Mouse (Mus musculus): ENCODE data around the gene Chrna9. TPM values are rescaled to one million over a fixed set of nuclear protein-coding genes. Genes with fewer than 3 reads are reported as not detected.
A peak's percentile ranks its signal among the peaks of the same experiment; 100 is the strongest.

Chrna9 gene
- total RNA-seq, 2 experiments from 2014 or later: not detected

GRCm38 (mm10) chr5:65919904-65920303 lies 14.8 kb upstream of the Chrna9 start:
- DNase-seq: no peak

DNA sequence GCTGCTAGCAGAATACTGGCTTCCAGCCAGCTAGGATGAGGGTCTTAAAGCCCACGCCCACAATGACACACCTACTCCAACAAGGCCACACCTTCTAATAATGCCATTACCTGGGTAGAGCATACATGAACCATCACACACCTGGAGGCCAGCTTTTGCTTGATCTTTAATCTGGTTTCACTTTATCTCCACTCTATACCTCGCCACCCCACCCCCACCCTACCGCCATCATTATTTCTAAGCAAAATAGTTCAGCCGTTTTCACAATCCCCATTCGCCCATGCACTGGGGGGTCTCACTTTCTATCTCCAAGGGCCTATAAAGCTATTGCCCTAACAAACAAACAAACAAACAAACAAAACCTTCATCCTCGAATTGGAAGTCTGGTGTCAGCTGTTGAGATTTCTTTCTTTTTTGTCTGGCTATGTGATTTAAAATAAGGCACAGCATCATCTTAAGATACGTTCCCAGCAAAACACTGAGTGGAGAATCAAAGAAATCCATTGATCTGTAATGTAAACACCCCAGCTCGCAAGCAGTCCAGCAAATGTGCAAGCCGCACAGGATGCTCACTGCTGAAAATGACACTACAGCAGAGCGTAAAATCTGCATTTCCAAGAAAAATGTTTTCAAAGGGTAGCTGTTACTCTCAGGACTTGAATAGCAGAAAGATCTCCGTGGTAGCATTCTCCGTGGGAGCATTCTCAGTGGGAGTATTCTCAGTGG lies 13.9 kb upstream of the Chrna9 start:
- no peak for DNase-seq

DNA sequence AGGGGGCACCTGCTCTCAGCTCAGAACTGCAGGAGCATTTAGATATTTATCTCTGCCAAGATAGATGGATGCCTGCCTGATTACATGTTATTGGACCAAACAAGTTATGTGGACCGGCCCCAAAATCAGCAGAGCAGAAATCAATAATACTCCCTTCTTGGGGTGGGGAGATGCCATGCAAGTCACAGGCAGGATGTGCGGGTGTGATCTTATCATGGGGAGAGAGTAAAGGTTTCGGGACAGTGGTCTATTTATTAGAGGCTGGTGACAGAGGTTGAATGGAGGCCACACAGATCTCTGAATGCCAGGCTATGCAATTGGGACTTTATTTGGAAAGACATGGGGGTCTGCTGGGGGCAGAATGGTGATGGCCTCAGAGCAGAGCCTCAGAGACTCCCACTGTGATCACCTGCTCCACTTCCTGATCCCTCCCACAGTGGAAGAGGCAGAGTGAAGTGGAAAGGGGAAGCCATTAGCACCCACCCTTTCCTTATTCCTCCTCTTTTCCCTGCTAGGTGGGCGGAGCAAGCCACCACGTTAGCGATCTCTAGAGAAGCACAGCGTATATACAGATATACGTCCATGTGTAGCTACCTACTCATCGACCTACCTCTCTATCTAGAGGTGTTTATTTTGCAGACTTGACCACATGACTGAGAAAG lies 13.1 kb upstream of the Chrna9 start:
- no peak for DNase-seq

GRCm38 (mm10) chr5:65926666-65927065 lies 8.1 kb upstream of the Chrna9 start:
- DNase-seq: no peak

DNA sequence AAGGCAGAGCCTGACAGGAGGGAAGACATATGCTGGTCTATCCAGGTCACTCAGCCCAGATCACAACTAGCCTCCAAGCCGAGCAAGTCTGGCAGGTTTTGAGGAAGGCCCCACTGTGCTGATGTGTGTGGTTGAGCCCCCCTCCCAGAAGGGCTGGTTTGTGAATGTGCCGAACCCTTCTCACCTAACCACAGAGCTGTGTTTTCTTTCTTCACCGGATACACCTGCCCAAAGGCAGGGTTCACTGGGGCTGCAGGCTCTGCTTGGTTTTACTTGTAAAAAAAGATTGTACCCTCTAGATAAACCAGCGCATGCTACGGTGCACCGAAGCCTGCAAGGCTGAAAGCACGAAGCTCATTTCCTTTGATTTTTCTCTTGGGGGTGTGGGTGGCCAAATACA lies 5.6 kb upstream of the Chrna9 start:
- DNase-seq: no peak

GRCm38 (mm10) chr5:65930171-65930570 lies 4.5 kb upstream of the Chrna9 start:
- DNase-seq: no peak

DNA sequence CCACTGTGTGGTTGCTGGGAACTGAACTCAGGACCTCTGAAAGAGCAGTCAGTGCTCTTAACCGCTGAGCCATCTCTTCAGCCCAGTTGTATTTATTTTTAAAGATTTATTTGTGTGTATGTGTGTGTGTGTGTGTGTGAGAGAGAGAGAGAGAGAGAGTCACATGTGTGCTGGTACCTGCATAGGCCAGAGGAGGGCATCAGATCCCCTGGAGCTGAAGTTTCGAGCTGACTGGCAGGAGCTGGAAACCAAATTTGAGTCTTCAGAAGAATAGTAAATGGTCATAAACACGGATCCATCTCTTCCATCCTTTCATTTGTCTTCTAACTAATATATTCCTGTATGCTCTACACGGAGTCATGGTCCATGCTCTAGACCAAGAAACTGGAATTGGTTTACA lies 1.5 kb upstream of the Chrna9 start:
- no peak for DNase-seq

DNA sequence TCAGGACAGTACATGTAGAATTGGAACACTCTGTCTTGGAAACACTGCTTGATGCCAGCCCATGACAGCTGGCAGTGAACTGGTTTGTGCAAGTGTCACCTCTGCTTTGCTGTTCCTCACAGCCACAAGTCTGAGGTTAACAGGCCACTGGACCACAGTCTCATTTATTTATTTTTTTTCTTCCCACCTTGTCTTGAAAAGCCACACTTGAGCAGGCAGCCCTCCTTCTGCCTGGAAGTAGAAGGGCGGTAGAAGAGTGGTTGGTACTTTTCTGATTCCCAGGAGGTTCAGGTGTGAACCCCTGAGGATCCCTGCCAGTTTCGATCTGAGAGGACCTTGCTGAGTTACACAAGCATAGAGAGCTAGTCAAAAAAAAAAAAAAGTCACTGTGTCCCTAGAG lies 957 bp upstream of the Chrna9 start:
- no peak for DNase-seq

DNA sequence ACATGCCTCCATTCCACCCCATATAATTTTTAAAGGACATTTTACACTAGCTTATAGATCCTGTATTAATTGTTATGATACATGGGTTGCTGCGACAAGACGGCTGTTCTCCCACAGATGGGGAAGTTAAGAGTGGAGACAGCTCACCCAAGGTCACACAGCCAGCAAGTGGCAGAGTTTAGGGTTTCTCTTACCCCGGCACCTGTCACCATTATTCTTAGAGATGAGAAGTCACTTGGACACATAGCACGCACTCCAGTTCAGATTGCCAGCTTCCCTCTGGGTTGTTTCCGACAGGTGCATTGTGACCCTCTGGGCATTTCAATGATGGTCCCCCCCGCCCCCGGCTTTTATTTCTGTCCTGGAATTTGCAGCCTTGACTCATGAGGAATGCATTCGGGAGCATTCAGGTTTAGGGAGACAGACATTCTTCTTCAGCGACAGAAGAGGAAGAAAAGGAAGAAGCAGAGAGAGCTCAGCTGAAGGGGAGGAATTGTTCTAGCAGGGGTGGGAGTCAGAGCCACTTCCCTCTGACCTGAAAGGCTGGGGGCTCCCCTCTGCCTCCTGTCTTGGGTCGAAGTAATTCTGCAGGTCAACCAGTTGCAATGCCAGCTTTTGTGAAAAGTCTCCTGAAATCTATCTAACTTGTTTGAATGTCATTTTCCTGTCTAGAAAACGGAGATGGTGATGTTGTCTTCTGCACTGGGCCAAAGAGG lies 2.4 kb downstream of the Chrna9 start:
- DNase-seq: peak in 1 of 2 experiments; percentile 34

- DNase-seq: peak; percentile 86 to 89
These were observed 3.4 kb downstream of the Chrna9 start for GRCm38 (mm10) chr5:65937998-65938715.

DNA sequence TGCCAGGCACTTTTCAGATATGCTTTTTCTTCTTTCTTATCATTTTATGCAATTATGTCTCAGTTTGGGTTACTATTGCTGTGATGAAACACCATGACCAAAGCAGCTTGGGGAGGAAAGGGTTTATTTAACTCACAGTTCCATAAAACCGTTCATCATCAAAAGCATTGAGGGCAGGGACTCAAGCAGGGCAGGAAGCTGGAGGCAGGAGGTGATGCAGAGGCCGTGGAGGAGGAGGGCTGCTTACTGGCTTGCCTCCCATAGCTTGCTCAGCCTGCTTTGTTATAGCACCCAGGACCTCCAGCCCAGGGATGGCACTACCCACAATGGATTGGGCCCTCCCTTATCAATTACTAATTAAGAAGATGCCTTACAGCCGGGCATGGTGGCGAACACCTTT lies 6.4 kb downstream of the Chrna9 start:
- DNase-seq: no peak

DNA sequence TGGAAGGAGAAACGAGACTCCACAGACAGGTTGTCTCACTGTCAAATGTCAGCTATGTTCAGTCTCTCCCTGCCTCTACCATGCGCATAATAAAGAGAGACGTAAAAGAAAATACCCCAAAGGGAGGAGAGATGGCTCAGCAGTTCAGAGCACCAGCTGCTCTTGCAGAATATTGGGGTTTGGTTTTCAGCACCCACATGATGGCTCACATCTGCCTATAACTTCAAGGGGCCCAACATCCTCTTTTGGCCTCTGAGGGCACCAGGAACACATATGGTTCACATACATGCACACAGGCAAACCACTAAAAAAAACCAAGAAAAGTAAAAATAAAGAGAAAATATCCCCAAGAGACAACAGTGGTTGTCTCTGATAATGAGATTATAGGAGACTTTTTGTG lies 15.1 kb downstream of the Chrna9 start:
- no peak for DNase-seq

DNA sequence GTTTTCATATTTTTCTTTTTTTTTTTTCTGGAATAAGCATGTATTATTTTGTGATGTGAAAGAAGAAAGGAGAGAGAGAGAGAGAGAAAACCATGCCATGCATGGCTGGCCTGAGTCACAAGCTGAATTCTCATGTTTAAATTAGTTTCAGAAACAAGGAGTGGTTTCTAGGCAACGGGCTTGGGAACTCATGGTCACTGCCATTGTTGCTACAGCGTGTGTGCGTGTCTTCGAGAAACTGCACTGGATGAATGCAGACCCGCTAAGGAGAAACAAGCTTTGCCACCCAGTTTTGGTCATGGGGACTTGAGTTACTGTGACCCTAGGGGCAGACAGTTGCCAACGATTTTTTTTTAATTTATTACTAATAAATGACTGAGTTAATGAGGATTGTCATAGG lies 15.5 kb downstream of the Chrna9 start:
- DNase-seq: peak; percentile 23 to 32

DNA sequence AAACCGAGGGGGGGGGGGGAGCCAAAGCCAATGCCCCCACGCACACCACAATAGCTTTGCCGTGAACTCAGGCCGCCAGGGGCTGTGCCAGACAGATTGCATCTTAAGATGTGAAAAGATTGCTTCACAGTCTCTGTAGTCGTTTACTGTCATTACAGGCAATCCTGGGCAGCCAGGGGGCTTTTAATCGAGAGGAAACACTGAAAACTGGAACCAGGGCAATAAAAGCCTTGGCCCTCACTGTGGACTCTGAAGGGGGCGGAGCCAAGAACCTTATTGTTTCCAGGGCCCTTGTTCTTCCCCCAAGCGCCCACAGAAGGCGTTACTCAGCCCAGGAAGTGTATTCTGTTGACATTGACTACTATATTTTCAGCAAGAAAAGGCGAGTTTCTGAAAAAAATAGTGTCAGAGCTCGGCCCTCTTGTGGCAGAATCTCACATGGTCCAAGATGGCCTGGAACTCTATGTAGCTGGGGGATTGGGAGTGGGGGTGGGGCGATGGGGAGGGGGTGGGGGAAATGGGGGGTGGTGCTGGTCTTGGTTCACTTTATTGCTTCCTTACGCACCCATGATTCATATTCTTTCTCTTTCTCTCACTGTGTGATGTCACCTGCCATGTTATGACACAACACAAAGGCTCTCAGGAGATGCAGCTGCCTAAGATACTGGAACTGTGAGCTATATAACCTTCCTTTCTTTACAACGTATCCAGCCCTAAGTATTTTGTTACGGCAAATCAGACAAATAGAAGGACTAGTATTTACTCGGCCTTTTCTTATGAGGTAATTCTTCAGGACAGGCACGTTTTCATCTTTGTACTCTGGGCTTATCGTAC lies 16.2 kb downstream of the Chrna9 start:
- no peak for DNase-seq

DNA sequence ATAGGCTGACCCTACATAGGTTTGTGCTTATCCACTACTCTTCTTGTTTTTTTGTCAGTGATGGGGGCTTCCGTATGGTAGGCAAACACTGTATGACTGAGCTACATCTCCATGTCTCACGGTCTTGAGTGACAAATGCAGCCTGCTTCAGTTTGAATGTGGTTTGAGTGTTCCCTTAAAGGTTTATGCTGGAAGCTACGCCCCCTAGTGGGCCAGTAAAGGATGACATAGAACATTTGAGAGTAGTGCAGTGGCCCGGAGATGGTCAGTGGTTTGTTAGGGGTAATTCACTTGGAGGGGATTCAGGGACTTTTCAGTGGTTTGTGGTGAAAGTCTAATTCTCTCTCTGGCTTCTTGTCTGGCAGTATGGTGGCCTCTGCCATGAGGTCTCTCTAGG lies 16.8 kb downstream of the Chrna9 start:
- peak in 1 of 2 experiments; percentile 30 for DNase-seq

- DNase-seq: no peak
These were observed 19.7 kb downstream of the Chrna9 start for GRCm38 (mm10) chr5:65954130-65955080.

DNA sequence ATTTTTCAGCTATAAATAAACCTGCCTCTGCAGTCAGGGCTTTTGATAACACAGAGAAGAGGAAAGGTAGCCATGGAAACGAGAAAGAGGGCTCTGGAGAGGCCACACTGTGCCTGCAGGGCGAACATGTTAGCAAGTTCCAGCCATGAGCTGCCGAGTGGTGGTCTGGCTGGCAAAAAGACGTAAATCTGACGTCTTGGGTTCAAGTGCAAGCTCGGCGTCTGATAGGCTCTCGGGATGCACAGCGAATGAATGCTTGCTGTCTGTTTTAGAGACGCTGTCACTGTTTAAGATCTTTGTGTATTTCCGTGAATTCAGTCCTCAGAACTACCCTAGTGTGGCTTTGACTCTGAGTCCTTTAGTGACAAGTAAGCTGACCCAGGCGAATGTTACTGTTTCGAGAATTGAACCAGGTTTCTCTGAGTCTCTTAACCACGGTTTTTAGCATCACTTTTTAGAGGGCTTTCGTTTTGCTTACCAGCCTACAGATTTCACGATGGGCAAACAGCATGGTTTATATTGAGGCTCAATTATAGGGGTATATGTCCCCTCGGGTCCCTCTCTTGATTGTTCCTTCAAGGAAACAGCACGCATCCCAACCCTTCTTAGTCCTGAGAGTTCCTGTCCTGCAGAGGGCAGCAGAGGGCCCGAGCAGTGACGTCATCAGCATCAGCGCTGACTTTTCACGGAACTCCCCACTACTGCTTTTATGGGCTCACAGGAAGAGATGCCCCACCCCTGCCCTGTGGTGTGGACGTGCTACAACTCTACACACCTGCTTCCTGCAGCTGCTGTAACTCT lies 20.8 kb downstream of the Chrna9 start:
- peak; percentile 85 to 88 for DNase-seq

DNA sequence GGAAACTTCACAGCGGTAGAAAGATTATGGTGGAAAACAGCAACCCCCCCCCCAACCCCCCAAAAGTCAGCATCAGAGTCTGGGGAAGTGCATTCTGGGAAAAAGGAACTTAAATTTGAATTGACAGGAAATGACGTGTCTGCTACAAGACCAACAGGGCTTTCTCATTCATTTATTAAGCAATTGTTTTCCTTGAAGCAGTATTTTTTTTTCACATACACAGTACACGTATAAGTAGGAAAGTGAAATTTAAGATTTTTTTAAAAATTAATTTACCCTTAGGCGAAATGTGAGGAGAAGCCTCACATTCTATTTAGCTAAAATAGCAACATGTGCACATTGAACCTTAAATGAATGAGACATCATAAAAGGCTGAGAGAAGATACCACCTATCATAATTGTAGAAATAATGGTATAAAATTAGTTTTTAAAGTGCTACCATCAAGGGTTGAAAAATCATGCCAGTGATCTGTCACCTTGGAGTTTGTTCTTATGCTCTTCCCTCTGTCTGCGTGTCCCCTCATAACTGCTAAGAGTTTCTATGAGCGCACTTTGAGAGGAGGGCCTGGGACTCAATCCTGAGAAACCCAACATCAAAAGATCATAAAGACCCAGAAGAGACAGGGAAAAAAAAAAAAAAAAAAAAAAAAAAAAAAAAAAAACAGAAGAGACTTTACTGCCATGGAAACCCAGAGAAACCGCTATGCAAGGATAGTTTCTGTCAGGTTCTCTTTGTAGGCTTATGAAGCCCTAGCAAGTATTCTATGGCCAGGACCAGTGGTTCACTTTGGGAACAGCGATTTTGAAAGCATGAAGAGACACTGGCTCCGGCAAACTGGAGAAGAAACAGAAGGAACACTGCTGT lies 21.7 kb downstream of the Chrna9 start:
- no peak for DNase-seq

GRCm38 (mm10) chr5:65958597-65958996 lies 23.9 kb downstream of the Chrna9 start:
- DNase-seq: peak; percentile 44 to 60

Data from adrenal gland, postnatal 36 days (tissue).